Mouse (Mus musculus) layer of hippocampus, adult 11-12 months (tissue): ENCODE measurements around the gene Eomes.

Experiments
- DNase-seq: peaks from one replicate; pipeline ENCODE4 v3.0.0; 2022; ENCODE audit warnings: low spot score

Gene Eomes

DNA sequence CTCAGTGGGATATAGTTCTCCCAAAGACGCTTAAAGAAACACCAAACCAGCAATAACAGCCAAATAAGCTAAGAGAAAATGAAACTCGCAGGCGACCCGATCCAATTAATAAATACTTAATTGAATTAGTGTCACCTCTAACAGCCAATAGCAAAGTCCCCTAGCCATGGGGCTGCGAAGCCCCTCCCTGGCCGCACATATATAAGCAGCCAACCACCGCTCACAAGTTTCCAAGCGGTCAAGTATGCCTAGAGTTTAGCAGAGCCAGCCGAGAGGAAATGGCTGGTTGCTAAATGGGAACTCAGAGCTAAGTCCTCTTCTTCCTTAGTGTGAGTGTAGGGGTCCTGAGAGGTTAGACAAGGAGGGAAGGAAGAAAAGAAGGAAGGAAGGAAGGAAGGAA, at the start of gene Eomes:
TSS of gene Eomes (plus strand) at position 252 of the 400 bp plus-strand sequence.
- no peak for DNase-seq

DNA sequence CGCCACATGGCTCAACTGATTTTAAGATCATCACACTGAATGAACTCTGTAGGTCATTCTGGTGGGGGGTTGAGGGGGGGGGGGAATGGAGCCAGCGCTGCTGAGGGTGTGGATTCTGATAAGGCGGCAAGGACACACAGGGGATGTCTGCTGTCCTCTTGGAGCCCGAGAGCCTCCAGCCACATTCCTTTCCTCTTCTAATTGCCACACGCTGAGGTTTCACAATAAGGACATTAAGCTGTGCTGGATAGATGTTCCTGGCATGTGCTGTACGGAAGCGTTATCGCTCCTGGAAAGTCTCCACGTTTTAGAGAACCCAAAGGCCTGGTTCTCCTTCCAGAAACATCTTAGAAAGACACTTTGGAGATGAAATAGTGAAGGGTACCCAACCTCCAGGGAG, 33.2 kb upstream of the Eomes start:
- no peak for DNase-seq

DNA sequence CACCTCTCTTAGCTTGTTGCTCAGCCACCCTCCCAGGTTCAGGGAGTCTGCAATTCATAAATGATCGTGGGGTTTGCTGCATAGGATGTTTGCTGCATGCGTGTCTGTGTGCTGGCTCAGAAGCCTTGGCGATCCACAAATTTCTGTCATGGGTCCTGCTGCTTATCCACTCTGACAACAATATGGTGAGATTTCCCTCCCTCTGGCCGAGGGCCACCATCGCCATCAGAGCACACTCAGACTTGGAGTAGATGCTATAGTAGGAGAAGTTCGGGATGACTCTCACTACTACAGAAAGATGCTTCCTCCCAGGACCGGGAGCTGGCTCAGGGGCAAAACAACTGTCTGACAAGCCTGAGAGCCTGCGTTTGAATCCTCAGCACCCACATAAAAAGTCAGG, 28.7 kb upstream of the Eomes start:
- DNase-seq = no peak

DNA sequence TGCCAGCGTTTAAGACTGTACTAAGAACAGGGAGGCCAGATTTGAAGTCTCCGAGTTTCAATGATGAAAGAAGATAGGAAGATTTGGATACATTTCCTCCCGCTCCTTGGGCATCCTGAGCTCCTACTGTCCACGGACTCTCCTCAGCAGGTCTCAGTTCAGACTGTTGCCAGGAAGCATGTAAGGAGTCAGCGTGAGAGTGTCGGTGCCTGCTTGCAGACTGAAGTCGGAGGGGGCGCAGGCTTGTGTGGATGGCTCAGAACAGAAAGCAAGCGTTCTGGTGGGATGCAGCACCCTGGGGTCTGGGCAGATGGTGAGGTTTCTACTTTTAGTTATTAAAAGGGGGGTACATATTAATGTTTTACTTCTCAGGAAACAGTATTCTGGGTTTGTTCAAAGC, 24.6 kb upstream of the Eomes start:
- DNase-seq = no peak

DNA sequence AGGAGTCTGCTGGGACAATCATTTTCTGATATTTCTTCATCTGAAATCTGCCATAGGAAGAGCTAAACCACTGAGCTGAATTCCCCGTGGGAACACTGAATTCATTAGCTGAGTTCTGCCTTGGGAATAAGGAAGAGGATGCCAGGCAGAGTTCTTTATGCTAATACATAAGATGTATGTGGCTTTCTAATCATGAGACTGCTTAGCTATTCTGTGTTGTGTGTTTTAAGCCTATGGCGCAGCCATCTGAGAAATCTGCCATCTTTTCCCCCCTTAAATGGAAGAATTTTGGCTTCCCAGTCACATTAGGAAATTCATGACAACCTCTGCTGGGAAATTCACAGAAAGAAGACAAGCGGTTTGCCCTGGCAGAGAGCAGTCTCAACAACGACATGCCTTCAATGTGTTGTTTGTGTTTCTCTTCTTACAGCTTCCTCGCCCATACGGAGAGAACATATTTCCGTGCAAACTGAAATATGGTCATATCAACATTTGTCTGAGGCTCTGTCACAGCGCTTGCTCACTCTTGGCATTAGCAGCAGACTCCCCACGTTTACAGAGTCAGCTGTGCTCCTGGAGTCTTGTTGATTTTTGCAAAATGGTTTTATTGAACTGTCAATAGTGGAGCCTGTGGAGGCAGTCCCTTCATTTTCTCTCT, 22.7 kb upstream of the Eomes start:
- DNase-seq = peak; percentile 28

DNA sequence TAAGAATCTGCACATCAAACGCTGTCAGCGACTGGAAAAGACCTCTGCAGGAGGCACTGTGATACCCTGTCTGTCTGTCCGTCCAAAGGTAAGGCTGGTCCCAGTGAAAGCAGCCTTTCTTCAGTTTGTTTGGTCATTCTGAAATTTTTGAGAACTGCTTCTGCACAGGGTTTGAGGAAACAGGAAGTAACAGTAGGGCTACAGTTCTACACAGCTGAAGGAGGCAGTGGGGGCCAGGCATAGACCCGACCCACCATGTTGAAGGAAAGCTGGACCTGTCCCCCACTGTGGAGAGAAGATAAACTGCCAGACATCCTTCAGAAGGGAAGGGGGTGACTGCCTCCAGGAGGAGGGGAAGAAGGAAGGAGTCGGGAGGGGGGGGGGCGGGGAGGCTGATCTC, 21.6 kb upstream of the Eomes start:
- no peak for DNase-seq

DNA sequence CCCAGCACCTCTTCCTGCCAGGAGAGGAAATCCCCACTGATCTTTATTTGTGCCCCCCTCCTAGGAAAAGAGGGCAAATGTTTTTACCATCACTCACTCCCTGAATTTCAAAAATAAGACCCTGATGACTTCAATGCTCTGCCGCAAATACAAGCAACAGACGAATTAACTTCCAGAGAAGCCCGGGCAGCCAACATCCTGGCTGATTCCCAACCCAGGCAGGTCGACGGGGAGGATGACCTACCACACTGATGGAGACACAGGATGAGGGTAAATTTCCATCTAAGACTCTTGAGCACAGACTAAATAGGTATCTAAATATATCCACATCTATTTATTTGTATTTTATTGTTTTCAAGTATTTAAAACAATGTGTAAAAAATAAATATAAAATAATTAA, 20.0 kb upstream of the Eomes start:
- no peak for DNase-seq

DNA sequence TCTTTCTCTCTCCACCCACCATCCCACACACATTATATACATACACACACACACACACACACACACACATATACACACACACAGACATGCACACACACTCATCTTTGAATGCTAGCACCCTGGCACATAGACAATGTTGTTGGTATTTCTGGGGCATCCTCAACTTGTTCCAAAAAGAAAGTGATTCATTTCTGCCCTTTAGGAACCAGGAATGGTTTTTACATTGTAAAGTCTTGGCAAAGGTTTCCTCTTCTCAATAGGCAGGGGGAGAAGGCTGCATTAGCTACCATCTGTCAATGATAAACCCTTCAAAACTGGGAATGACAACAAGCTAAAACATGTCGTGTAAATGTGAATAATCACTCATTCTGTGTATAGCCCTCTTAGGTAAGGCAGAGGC, 14.0 kb upstream of the Eomes start:
- no peak for DNase-seq

DNA sequence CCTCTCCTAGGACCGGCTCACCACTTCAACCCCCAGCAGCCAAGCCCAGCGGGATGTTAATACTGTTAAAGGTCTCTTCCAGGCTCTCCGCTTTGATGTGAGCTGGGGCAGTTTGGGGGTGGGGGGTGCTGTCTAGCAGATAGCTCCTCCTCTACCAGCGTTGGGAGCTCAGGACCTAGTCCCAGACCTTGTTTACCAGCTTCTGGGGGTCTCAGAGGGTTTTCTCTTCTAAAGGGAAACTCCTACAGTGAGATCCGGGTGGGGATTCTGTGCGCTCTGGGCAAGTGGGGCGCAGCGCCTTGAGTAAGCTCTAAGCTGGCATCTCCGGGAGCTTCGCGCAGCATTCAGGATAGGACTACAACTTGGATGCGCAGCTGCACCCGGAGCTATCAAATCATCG, 9.7 kb upstream of the Eomes start:
- no peak for DNase-seq

DNA sequence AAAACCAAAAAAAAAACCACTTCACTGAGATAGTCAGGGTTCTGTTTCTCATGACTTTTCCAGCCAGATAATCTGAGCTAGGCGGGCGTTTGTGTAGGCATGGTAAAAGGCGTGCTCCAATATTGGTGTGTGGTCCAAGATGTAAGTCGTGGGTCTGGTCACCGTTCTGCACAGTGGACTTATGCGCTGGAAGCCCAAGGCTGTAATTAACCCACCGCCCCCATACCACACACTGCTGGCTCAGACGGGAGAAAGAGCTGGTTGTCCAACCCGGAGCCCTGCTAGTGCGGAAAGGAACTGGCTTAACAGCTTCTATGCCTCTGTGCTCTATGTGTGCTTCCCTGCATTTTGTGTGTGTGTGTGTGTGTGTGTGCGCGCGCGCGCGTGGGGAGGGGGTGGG, 8.7 kb upstream of the Eomes start:
- no peak for DNase-seq

DNA sequence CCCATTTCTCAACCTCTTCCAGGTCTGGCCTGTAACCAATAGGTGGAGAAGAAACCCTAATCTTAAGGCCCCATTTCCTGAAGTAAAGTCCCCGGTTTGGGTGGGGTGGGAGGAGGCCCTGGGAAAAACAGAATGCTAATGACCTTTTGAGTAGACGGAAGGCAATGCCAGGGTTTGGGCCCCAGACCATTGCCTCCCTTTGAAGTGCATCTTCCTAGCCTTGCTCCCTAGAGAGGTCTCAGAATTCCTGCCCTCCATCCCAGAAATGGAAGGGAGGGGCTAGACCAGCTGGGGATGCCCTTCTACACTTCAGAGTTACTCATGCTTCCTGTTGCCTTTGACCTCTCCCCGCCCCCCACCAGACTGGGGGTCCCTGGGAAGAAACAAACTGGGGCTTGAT, 6.7 kb upstream of the Eomes start:
- no peak for DNase-seq

DNA sequence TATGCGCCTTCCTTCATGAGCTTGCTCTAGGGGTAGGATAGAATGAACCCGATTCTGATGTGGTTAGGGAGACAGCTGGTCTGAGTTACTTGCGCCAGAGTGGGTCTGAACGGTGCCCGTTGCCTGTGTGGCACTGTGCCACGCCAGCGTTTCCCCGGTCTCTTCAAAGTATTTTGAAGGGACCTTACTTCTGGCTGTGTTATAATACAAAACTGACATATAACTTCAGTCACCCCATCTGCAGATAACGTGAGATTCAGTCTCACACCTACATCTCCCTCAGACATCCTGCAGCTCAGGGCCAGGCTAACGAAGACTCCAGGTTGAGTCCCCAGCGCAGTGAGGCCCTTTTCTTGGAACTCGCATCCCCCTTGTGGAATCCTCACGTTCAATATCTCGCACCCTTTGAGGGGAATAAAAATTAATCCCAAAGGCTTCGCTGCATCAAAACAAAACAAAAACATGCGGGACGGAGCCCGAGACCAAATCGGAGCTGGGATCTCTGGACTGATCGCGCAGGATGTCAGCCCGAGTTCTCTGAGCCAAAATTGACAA, 1.7 kb upstream of the Eomes start:
- DNase-seq = no peak

DNA sequence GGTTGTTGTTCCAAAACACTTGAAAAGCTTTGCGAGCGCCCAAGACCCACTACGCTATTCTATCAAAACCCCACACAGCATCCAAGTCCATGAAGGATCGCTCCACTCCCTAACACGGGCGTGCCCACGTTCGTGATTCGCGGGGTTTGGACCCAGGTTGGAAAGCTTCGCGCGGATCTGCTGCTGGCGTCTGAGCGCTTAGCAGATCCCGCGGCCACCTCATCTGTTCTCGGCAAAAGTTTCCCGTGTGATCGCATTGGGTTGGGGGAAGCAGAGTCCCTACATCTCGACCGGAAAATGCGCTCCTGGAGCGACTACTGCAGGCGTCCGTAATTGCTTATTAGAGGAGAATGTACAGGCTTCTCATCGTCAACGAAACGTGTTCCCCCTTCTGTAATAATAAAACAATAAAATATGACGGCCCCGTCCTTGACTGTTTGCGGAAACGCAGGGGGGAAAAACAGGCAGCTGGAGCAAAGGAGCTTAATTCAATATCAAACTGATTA, 1.2 kb upstream of the Eomes start:
- no peak for DNase-seq

DNA sequence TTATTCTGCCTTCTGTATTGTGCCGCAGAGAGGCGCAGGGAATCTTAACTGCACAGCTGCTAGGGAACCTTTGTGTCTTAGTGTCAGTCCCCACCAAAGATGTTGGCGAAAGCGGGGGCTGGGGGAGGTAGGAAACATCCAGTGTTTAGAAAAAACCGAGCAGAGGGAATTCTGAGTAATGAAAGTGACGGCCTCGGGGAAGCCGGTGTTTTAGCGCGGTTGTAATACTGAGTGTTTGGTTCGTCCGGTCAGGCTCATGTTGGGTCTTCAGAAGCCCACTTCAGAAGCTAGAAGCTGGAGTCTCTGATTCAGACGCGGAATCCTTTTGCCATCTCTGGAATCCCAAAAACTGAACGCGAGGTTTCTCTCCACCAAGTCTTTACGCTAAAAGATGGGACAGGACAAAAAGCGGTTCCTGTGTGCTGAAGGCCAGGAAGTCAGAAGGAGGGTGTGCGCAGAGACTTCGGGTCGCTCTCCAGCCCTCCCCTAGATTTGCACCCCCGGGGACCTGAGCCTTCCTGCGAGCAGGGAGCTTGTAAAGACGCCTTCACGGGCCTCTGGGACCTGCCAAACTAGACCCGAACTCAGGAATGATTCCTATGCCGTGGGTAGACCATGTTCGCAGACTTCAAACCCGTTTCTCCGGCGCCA, 606 bp upstream of the Eomes start:
- no peak for DNase-seq

DNA sequence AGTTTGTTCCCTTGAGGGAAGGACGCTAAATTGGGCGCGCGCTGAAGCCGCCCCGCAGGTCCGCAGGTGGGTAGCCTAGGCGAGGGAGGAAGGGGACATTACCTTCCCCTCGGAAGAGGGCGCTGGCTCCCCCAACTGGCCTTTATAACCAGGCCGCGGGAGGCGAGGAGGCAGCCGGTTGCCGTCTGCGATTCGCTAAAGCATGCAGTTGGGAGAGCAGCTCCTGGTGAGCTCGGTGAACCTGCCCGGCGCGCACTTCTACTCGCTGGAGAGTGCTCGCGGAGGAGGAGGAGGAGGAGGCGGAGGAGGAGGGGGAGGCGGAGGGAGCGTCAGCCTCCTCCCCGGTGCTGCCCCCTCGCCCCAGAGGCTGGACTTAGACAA, 436 bp downstream of the Eomes start:
- DNase-seq = no peak

DNA sequence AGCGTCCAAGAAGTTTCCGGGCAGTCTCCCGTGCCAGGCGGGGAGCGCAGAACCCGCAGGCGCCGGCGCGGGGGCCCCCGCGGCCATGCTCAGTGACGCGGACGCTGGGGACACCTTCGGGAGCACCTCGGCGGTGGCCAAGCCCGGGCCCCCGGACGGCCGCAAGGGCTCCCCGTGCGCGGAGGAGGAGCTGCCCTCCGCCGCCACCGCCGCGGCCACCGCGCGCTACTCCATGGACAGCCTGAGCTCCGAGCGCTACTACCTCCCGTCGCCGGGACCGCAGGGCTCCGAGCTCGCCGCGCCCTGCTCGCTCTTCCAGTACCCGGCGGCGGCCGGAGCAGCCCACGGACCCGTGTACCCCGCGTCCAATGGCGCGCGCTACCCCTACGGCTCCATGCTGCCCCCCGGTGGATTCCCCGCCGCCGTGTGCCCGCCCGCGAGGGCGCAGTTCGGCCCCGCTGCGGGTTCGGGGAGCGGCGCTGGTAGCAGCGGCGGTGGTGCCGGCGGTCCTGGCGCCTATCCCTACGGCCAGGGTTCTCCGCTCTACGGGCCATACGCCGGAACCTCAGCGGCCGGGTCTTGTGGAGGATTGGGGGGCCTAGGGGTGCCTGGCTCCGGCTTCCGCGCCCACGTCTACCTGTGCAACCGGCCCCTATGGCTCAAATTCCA, 961 bp downstream of the Eomes start:
- no peak for DNase-seq

DNA sequence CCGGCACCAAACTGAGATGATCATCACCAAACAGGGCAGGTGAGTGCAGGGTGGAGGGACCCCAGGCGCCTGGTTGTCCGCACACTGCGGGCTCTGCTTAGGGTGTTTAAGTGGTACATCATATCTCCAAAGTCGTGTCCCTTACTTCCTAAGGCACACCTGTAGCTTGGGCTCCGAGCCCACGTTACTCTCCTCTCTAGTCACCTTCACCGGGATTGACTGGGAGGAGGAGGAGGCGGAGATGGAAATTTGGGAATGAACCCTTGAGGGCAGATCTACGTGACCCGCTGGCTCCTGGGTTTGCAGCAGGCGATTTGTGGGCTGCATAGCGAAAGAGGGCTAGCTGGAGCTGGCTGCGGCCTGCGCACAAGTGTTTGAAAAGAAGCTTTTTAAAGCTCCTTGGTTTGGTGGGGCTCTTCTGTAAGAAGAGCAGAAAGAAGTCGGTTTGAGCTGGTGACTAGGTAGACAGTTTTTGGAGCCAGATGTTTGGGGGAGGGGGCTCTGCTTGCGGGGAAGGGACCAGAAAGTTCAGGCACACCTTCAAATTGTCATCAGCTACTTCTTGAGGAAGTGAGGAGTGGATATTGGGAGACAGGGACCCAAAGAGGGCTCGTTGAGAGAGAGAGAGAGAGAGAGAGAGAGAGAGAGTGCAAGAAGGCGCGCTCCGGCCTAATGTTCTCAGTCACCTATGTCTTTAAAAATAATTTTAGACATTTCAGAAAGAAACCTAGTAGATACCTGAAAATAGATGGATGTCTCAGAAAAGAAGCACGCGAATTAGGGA, 1.7 kb downstream of the Eomes start:
- DNase-seq = no peak

DNA sequence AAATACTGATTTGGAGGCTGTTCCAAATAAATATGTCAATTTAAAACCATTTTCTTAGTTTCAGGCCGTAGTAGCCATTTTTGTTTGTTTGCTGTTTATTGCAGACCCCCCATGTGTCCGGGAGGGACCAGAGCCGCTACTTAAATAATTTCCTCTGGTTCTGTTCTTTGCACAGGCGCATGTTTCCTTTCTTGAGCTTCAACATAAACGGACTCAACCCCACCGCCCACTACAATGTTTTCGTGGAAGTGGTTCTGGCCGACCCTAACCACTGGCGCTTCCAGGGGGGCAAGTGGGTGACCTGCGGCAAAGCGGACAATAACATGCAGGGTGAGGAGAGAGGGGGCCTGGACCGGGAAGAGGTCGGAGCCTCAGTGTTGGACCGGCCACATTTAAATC, 2.3 kb downstream of the Eomes start:
- DNase-seq = no peak

DNA sequence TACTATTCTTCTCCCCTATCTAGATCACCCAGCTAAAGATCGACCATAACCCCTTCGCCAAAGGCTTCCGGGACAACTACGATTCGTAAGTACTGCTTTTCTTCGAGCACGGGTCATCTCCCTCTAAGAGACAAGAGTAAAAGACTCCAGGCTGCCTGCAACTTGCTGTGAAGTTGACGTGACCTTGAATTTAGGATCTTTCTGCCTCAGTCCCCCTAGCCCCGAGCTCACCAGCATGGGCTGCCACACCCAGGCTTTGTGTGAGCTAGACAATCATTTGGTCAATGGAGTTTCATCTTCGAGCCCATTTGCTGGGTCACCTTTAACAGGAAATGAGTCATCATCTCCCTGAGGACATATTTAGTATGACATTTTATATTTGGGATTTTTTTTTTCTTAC, 4.2 kb downstream of the Eomes start:
- DNase-seq = no peak

DNA sequence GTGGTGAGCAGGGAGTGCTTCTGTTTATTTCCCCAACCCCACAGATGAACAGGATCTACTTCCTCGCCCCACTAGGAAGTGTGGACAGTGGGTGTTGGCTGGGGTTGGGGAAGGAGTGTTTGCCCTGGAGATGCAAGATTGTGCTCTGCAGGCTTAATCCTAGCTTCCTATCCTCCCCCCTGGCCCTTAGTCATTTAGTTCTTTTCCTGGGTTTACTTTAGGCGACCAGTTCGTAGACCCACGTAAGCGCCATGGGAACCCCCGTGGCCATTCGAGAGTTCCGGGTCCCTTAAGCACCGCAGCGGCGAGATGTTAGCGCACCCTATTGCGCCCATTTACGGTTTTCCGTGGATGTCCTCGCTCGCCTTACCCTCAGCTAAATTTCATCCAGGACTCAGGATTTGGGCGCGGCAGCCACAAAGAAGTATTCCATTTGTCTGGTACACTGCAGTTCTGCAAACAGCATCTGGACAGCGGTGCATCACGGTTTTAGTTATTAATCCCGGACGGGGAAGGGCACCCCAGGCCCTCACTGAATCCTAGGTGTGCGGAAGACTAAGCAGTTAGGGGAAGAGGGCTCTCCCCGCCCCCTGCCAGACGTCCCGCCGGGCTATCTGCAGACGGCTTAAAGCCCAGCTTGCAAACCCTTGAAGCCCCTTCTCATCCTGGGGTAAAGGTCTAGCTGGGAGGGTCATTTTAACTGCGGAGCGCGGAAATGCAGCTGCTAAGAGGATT, 8.5 kb downstream of the Eomes start:
- no peak for DNase-seq

DNA sequence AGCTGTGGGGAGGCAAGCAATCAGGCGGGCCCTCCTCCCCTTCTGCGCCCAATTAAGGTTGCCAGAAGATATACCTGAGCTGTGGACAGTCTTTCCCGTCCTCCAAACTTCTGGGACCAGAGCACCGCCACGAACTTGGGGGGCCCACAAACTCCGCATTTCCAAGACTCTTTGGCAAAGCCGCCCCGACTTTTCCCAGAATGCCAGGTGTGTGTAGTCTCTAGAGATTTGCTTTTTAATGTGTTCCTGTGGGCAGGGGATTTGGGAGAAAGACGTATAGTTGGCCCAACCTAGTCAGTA, 9.0 kb downstream of the Eomes start:
- DNase-seq = no peak

DNA sequence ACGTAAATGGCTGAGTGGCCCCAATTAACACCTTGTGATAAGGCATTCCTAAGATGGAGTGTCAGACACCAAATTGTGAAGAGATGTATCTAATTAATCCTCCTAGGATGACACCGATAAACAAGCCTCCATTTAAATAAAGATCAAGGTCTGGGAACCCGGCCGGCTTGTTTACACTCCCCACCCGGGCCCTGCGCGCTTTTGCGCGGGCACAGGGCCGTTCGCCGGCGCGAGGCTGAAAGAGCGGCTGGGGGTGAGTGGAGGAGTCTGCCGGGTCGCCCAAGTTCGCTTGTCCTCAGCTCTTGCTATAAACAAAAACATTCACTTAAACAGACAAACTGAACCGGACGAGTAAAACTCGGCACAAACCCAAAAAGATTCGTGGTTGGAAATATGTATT, 9.6 kb downstream of the Eomes start:
- DNase-seq = no peak
